Mouse (Mus musculus) intestine, embryonic 14.5 days (tissue): Measurements from ENCODE around the gene Tmem131. TPM values are rescaled to one million over a fixed set of nuclear protein-coding genes. Genes with fewer than 3 reads are reported as not detected.
"Not testable (repeated sequence)": the region's sequence is repeated elsewhere in the genome, so short reads cannot be mapped to it uniquely, and the experiment has no call there.

Experiments used
- ATAC-seq: fragments of 200-750 bp; cut with Nextera tagmentation; replicated peaks from 2 replicates; pipeline ENCODE4 v1.8.0; 2017; ENCODE audit warnings: low read depth, moderate number of reproducible peaks, moderate TSS enrichment, moderate library complexity; ENCODE audit not compliant: low FRiP score, low TSS enrichment
- DNase-seq: peaks from one replicate; pipeline ENCODE4 v3.0.0-alpha.2; 2018; ENCODE audit warnings: low spot score
- H3K27ac ChIP-seq: fragments of 300-500 bp; sonication (generic); 2 replicates; pipeline ENCODE4 v1.5.1; 2014; ENCODE audit warnings: low read depth, mild to moderate bottlenecking, control low read depth
- H3K27me3 ChIP-seq: fragments of 300-500 bp; sonication (generic); replicated peaks from 2 replicates; pipeline ENCODE4 v1.6.1; 2014; ENCODE audit warnings: low read length, control low read depth; ENCODE audit not compliant: control insufficient read depth, insufficient read depth
- H3K36me3 ChIP-seq: fragments of 300-500 bp; sonication (generic); 2 replicates; pipeline ENCODE4 v1.6.1; 2014; ENCODE audit warnings: low read length, control low read depth; ENCODE audit not compliant: control insufficient read depth, insufficient read depth
- H3K4me1 ChIP-seq: fragments of 300-500 bp; sonication (generic); replicated peaks from 2 replicates; pipeline ENCODE4 v1.6.1; 2014; ENCODE audit warnings: low read length, control low read depth, mixed read lengths; ENCODE audit not compliant: control insufficient read depth, insufficient read depth
- H3K4me2 ChIP-seq: fragments of 300-500 bp; sonication (generic); 2 replicates; pipeline ENCODE4 v1.6.1; 2014; ENCODE audit warnings: low read length
- H3K4me3 ChIP-seq: fragments of 300-500 bp; sonication (generic); 2 replicates; pipeline ENCODE4 v1.5.1; 2014; ENCODE audit warnings: low read depth, low read length, control low read depth, mixed read lengths
- H3K9ac ChIP-seq: fragments of 300-500 bp; sonication (generic); 2 replicates; pipeline ENCODE4 v1.6.1; 2014; ENCODE audit warnings: mild to moderate bottlenecking, low read length
- H3K9me3 ChIP-seq: fragments of 300-500 bp; sonication (generic); 2 replicates; pipeline ENCODE4 v1.6.1; 2016; ENCODE audit warnings: low read length, control low read depth; ENCODE audit not compliant: control insufficient read depth
- WGBS: fragments of 180-500 bp; shearing (Covaris S2); extraction: QIAGEN DNeasy Blood & Tissue Kit; methylation state at CpG from one replicate; pipeline ENCODE4 v1.1.7; 2014; 5-methylcytosine and 5-hydroxymethylcytosine counted together
- polyA plus RNA-seq: library from polyadenylated mRNA; unstranded; fragments of >200 nt; fragmentation: Nextera tagmentation; extraction: Ambion mirVana; gene quantifications from 2 replicates; pipeline ENCODE4 v1.2.1, GENCODE M21; 2014

Tmem131 gene
- polyA plus RNA-seq, 1 experiment from 2014 or later, result 28.6 TPM

DNA sequence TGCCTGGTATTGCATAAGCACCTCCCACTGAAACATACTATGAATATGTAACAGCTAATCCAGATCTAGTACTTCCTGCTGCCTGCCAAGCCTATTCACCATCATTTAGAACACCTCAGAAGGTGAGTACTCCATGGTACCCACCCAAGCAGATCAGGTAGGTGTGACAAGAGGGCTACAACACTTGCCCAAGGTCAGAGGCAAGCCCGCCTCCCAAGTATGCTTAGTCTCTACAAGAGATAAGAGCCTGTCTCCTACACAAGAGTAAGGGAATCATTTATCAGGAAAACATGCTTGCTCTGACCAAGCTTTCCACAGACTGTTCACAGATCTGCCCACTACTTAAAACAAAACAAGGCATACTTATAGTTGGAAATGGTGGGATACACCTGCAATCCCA is 26.0 kb downstream of the Tmem131 start:
- Histone ChIP-seq H3K4me1 (peaks cover 44% of the 10 kb centered on the region), H3K9me3 (no peaks in the 10 kb centered on the region), H3K36me3 (no peaks in the 10 kb centered on the region), H3K4me3 (no peak overlapping the region), H3K4me2 (no peak overlapping the region), H3K27ac (no peak overlapping the region), H3K27me3 (no peaks in the 10 kb centered on the region), H3K9ac (no peak overlapping the region)
- no peak for DNase-seq
- 66% methylated on average over 1 of the region's 1 CpGs for WGBS
- no peak for ATAC-seq

DNA sequence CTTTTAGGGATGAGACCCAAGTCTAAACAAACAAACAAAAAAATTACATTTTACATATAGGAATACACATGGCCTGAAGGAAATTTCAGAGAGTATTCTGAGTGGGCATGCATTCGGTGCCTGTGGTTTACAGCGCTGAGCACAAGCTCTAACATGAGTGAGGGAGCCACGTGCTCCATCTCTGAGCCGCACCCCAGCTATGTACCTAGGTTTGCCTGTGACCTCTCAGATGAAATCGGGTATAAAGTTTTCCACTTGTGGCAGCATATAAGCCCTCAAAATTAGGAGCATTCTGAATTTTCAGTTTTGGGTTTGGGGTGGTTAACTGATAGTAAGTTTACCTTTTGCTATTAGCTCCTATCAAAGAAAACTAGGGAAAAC is 28.3 kb downstream of the Tmem131 start:
- WGBS, result 88% methylated on average over 5 of the region's 5 CpGs

DNA sequence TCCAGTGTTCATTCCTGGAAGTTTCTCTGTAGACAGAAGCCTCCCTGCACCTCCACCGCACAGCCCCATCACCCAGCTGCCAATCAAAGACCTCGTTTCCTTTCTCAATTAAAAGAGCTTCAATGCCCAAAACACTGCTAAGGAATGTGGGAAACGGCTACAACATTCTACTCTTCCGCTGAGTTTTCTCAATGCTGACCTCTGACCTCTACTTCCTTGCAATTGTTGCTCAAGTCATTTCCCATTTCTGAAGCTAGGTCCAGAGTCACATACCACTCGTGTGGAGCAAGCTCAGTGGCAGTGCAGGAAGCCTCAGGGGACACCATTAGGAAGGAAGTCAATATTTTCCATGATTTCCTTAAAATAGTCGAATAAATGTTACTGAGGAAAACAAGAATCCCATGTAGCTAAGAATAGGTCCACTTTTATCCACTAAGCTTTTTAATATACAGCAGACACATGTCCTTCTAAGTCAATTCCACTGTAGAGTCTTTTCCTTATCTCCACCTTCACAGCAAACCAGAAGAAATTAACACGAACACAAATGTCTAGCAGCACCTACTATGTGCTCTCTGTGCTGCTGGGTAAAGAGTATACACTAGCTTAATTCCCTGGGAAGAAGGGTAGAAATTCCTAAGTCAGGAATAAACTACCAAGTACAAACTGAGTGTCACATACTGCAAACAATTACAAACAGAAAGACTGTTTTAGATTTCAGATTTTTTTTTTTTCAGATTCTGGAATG is 28.8 kb downstream of the Tmem131 start:
- Histone ChIP-seq H3K9ac (no peak overlapping the region), H3K9me3 (no peaks in the 10 kb centered on the region), H3K4me3 (no peak overlapping the region), H3K27me3 (no peaks in the 10 kb centered on the region), H3K4me2 (no peak overlapping the region), H3K4me1 (peaks cover 16% of the 10 kb centered on the region), H3K36me3 (no peaks in the 10 kb centered on the region), H3K27ac (no peak overlapping the region)
- no peak for DNase-seq
- 47% methylated on average over 7 of the region's 7 CpGs for WGBS
- ATAC-seq, result no peak

More for the DNA sequence above, 28.3 kb downstream of the Tmem131 start:
- no peak overlapping the region for H3K4me2 ChIP-seq
- no peaks in the 10 kb centered on the region for H3K36me3 ChIP-seq
- H3K27ac ChIP-seq, result no peak overlapping the region
- peaks cover 21% of the 10 kb centered on the region for H3K4me1 ChIP-seq
- no peak overlapping the region for H3K9ac ChIP-seq
- no peak for ATAC-seq
- H3K27me3 ChIP-seq, result no peaks in the 10 kb centered on the region
- no peak overlapping the region for H3K4me3 ChIP-seq
- no peaks in the 10 kb centered on the region for H3K9me3 ChIP-seq
- DNase-seq, result no peak

DNA sequence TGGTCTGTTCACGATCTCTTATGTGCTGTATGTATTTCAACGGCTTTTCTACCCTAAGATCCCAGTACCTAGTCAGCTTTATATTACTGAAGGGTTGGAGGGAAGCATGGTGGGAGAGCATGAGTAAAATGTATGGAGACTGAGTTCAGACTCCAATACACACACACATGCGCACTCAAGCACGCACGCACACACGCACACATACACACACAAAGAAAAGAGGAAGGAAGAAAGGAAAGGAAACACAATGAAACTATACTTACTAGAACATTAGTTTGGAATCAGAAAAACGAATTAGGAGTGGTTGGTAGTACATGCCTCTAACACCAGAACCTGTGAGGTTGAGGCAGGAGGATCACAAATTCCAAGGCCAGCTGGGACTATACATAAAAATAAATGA is 29.7 kb downstream of the Tmem131 start:
- WGBS, result 89% methylated on average over 7 of the region's 7 CpGs

DNA sequence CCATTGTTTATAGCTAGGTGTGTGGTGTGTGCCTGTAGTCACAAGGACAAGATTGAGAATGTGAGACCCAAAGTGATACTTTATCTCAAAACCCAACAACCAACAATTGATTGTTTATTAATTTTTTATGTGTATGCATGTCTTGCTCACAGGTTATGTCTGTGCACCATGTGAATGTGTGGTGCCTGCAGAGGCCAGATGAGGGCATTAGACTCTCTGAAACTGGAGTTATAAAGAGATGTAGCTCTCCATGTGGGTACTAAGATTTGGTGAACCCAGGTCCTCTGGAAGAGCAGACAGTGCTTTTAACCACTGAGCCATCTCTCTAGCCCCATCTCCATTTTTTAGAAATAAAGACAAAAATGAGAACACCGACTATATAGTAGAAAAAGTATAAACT is 31.2 kb downstream of the Tmem131 start:
- H3K9me3 ChIP-seq, result no peaks in the 10 kb centered on the region
- H3K27ac ChIP-seq, result no peak overlapping the region
- no peak overlapping the region for H3K4me2 ChIP-seq
- H3K27me3 ChIP-seq, result no peaks in the 10 kb centered on the region
- peaks cover 8% of the 10 kb centered on the region for H3K4me1 ChIP-seq
- ATAC-seq (no peak), DNase-seq (no peak)
- no peak overlapping the region for H3K9ac ChIP-seq
- no peak overlapping the region for H3K4me3 ChIP-seq
- 93% methylated on average over 1 of the region's 1 CpGs for WGBS
- no peaks in the 10 kb centered on the region for H3K36me3 ChIP-seq

More for the DNA sequence above, 29.7 kb downstream of the Tmem131 start:
- Histone ChIP-seq H3K36me3 (no peaks in the 10 kb centered on the region), H3K9ac (no peak overlapping the region), H3K4me3 (no peak overlapping the region), H3K27ac (no peak overlapping the region), H3K4me2 (no peak overlapping the region), H3K27me3 (no peaks in the 10 kb centered on the region), H3K4me1 (peaks cover 8% of the 10 kb centered on the region), H3K9me3 (no peaks in the 10 kb centered on the region)
- no peak for ATAC-seq
- no peak for DNase-seq

DNA sequence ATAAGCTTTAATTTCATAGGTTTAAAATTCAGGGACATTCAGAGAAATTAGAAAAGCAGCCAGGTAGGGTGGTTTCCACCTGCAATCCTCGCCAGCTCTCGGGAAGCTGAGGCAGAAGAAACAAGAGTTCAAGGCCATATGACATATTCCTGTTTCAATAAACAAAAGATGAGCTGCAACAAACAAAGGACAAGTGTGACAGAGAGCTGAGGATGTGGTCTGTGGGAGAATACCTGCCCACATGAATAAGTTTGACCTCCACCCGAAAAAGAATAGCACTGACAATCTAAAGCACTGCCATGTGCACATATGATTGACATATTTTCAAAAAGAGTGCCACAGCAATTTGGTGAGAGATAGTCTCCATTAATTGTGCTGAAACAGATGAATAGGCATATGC is 31.9 kb downstream of the Tmem131 start:
- Histone ChIP-seq H3K9me3 (no peaks in the 10 kb centered on the region), H3K4me1 (peaks cover 8% of the 10 kb centered on the region), H3K36me3 (no peaks in the 10 kb centered on the region), H3K27me3 (no peaks in the 10 kb centered on the region), H3K27ac (no peak overlapping the region), H3K9ac (no peak overlapping the region), H3K4me3 (no peak overlapping the region), H3K4me2 (no peak overlapping the region)
- WGBS, result 89% methylated on average over 3 of the region's 3 CpGs
- no peak for ATAC-seq
- DNase-seq, result no peak

DNA sequence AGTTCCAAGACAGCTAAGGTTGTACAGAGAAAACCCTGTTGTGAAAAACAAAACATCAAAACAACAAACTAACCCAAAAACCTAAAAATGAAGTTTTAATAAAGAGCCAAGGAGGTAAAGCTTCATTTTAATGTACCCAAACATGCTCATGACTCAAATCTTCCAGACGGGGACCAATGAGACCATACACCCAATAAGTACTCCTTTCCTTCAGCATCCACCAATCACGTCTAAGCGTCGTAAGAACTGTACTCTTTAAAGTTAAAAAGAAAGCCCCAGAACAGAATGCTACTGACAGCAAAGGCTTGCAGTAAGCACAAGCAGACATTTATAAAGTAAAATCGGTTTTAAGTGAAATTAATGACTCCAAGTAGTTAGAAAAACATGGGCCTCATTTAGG is 33.1 kb downstream of the Tmem131 start:
- Histone ChIP-seq H3K9me3 (no peaks in the 10 kb centered on the region), H3K9ac (no peak overlapping the region), H3K36me3 (no peaks in the 10 kb centered on the region), H3K4me1 (peaks cover 8% of the 10 kb centered on the region), H3K4me2 (no peak overlapping the region), H3K27me3 (no peaks in the 10 kb centered on the region), H3K4me3 (no peak overlapping the region), H3K27ac (no peak overlapping the region)
- no peak for DNase-seq
- 87% methylated on average over 5 of the region's 5 CpGs for WGBS
- no peak for ATAC-seq

DNA sequence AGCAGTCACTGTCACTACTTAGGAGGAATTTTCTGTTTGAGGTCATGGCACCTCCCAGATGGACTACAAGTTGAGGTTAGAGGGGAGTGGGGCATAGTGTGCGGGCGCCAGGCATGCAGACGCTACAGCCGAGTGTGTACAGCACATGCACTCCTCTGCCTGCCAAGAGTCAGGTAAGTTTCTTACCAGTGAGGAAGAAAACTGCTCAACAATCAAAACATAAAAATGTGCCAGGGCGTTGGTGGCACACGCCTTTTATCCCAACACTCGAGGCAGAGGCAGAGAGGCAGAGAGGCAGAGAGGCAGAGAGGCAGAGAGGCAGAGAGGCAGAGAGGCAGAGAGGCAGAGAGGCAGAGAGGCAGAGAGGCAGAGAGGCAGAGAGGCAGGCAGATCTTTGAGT is 33.5 kb downstream of the Tmem131 start:
- not testable (repeated sequence) for H3K4me1 ChIP-seq, H3K27me3 ChIP-seq, H3K36me3 ChIP-seq, H3K9me3 ChIP-seq, H3K4me3 ChIP-seq, DNase-seq, H3K9ac ChIP-seq, H3K4me2 ChIP-seq, ATAC-seq, H3K27ac ChIP-seq
- 83% methylated on average over 7 of the region's 7 CpGs for WGBS

DNA sequence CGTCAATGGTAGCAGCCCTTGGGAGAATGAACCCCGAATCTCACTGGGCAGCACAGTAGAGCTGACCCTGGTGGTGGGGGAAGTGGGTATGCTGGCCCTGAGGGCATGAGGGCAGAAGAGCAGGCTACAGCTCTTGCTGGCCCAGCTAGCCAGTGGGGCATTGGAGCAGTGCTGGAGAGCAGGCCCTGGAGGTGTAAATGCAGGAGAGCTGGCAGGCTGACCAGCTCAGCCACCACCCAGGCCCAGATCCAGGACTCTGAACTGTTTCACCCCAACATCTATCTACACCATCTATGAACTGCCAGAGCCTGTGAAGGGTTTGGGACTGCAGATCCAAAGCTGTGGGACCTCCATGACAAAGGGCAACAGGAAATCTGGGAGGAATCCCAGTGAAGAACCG is 38.2 kb downstream of the Tmem131 start:
- DNase-seq (no peak), ATAC-seq (no peak)
- Histone ChIP-seq H3K4me1 (peaks cover 7% of the 10 kb centered on the region; the same call in 1 of the 2 replicates), H3K27me3 (no peaks in the 10 kb centered on the region), H3K4me2 (no peak overlapping the region), H3K27ac (no peak overlapping the region), H3K9ac (no peak overlapping the region), H3K36me3 (no peaks in the 10 kb centered on the region), H3K9me3 (no peaks in the 10 kb centered on the region), H3K4me3 (no peak overlapping the region)
- 81% methylated on average over 3 of the region's 3 CpGs for WGBS
